Mouse (Mus musculus): ENCODE results near the gene Rtf2.
A peak's percentile ranks its signal among the peaks of the same experiment; 100 is the strongest.

Gene Rtf2

DNA sequence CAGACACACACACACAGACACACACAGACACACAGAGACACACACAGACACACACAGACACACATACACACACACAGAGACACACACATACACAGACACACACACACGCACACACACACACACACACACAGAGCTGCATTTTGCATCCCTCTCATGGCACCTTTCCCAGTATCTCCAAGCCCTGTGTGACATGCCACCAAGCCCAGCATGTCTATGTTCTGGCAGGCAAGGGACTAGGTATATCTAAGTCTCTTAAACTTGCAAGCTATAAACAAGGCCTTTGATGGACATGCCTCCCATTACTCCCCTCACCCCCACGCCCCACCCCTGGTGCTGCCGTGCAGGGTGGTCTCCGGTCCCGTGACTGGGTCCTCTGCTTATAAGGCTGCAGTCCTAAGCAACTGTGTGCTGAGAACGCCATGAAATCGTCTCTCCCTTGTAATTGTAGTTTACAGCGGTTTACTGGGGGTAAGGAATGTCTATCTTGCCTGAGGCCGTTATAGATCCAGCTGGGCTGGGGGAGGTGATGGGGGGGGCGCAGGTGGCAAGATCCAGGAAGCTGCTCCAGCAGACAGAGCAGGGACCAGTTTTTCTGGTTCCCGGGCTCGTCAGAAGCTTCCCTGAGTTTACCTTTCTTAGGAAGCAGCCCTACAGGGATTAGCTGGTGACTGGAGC is 44.5 kb downstream of the Rtf2 start:
- DNase-seq: no peak

DNA sequence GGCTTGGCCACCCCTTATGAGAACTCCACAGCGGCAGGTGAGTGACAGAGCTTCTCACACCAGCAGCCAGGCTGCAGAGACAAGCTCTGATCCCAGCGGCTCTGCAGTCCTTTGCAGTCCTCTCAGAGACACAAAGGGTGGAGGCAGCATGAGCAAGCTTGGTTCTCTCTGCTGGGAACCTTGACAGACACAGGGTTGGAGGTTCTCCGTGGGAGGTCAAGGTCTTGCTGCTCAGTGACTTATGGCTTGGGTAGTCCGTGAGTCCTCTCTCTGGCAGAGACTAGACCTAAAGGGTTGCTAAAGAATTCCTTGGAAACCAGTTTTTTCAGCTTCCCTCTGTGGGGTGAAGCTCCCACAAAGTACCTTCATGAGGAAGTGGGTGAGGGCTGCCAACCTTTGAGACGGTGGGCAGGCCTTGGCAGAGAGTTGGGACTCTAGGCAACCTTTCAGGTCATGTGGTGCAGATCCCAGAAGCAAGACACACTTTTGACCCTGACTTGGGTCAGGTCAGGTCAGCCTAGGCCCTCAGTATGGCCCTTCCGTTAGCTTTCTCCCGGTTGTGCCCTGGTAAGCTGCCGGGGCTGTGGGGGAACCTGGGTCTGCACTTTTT is 56.5 kb downstream of the Rtf2 start:
- DNase-seq: no peak

DNA sequence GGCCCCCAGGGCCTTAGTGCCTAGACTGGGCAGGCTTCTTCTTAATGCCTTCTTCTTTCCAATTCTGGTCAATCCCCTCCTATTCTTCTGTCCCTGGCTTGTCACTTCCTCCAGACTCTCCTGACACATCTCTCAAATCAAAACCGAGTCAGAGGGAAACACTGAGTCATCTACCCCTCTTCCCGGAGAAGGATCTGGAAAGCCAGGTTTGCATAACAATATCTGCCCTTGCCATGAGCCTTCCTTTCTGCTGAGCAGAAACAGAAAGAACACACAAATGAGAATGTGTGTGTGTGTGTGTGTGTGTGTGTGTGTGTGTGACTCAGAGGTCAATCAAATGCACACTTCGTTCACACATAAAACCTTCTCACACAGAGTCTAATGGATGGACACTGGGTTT is 58.5 kb downstream of the Rtf2 start:
- DNase-seq: no peak

GRCm38 (mm10) chr2:172500752-172501316 is 60.5 kb downstream of the Rtf2 start:
- no peak for DNase-seq

DNA sequence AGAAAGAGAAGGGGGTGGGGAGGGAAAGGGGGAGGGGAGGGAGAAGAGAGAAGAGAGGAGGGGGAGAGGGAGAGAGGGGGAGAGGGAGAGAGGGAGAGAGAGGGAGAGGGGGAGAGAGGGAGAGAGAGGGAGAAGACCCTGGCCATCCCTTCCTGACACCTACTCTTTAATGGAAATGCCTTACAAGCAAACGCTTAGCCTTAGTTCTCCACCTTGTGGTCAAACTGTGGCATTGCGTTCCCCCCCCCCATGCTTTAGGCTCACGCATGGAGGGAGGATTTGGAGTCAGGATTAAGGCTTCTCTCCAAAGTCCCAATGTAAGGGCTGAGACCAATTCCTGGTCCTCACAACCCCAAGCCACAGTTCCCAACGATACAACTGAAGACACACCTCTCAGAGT is 61.0 kb downstream of the Rtf2 start:
- peak; percentile 26 to 29 for DNase-seq

GRCm38 (mm10) chr2:172502168-172502567 is 61.8 kb downstream of the Rtf2 start:
- no peak for DNase-seq

GRCm38 (mm10) chr2:172506121-172506520 is 65.8 kb downstream of the Rtf2 start:
- no peak for DNase-seq

GRCm38 (mm10) chr2:172510056-172510712 is 69.8 kb downstream of the Rtf2 start:
- DNase-seq: no peak

DNA sequence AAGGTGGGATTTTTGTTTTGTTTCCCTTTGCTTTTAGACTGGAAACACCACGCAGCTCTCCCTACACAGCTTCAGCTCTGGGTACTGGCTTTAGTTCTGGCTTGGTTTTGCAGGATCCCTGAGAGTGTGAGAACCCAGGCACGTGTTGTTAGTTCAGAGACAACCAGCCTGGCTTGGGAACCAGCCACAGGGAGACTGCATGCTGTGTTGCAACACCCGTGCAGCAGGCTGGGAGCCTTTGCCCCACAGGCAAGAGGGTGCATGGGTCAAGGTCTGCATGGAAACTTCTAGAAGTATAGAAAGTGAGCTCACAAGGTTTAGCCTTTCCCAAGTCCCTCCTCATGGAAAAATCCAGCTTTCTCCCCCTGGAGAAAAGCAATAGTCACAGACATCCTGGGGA is 70.5 kb downstream of the Rtf2 start:
- DNase-seq: no peak

DNA sequence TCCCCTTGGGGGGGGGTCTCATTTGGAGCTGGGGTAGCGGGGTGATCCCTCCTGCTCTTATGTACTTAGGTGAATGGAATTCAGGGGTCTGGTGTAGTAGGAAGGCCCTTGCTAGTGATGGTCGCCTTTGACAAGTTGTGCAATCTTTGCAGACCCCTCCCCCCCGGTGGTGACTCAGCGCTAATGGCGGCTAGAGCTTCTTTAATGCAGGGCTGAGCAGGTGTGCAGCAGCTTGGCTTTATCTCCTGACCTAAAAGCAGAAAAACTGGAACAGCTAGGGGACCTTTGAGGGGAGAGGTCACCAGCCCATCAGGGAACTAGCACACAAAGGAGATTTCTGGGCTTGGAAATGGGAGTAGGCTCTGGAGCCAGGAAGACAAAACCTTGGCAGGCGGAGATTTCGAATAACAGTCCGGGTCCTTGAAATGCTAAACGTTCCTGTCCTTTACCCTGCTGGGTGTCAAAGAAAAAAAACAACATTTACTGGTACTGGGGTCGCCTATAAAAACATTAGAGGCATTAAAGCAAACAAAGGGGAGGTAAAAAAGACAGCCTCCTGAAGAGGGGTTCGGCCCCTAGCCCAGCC is 76.1 kb downstream of the Rtf2 start:
- DNase-seq: no peak

Data from B cell, adult 2 months (primary cell).